Mouse (Mus musculus) heart, adult 2 months (tissue): ENCODE results near the gene Azin2.

Experiments used
- CTCF ChIP-seq: fragments of 200-600 bp; IDR thresholded peaks from 2 replicates; pipeline ENCODE4 v1.8.1; 2022; ENCODE audit warnings: antibody characterized with exemption, mild to moderate bottlenecking, moderate library complexity
- POLR2A ChIP-seq: fragments of 200-500 bp; IDR thresholded peaks from 2 replicates; pipeline ENCODE4 v1.6.1; 2011; ENCODE audit warnings: mild to moderate bottlenecking, low read depth, low read length, control low read depth; ENCODE audit not compliant: insufficient read depth

DNA sequence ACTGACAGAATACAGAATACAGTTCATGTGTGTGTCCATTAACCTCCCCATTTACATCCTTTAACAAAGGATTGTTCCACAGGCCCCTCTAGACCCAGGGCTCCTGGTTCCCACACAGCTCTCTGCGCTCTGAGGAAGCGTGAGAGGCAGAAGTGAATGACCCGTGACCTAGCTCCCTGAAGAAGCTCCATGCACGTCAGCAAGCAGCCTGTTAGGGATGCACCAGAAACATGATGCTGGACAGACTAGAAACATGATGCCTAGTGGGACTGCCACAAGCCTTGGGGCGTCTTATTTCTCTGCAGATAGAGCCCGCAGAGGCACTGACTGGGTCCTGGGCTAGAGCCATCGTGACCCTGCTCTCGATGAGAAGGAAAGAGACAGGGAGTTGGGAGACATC, 55.5 kb downstream of the Azin2 start:
- TF ChIP-seq POLR2A: no peak
- TF ChIP-seq CTCF: no peak
